Mouse (Mus musculus): Measurements from ENCODE around the gene Slc5a5. TPM values are rescaled to one million over a fixed set of nuclear protein-coding genes. Genes with fewer than 3 reads are reported as not detected.

The Slc5a5 gene
- total RNA-seq, 2 experiments from 2014 or later, result 0.09 TPM; not detected in 1

- DNase-seq, result no peak
These were observed 38.7 kb downstream of the Slc5a5 start for GRCm38 (mm10) chr8:70853863-70854262.

- DNase-seq, result no peak
These were observed 39.8 kb downstream of the Slc5a5 start for GRCm38 (mm10) chr8:70852595-70853231.

GRCm38 (mm10) chr8:70851837-70852236, 40.7 kb downstream of the Slc5a5 start:
- DNase-seq, result no peak

GRCm38 (mm10) chr8:70850947-70851346, 41.6 kb downstream of the Slc5a5 start:
- DNase-seq, result no peak

- DNase-seq, result no peak
These were observed 42.3 kb downstream of the Slc5a5 start for GRCm38 (mm10) chr8:70850132-70850845.

- DNase-seq, result no peak
These were observed 43.1 kb downstream of the Slc5a5 start for GRCm38 (mm10) chr8:70849333-70849990.

GRCm38 (mm10) chr8:70846371-70847154, 46.0 kb downstream of the Slc5a5 start:
- no peak for DNase-seq

GRCm38 (mm10) chr8:70845108-70845507, 47.4 kb downstream of the Slc5a5 start:
- DNase-seq, result no peak

GRCm38 (mm10) chr8:70844523-70844922, 48.0 kb downstream of the Slc5a5 start:
- DNase-seq, result peak; percentile 97

GRCm38 (mm10) chr8:70843941-70844340, 48.6 kb downstream of the Slc5a5 start:
- DNase-seq, result no peak

- DNase-seq, result no peak
These were observed 49.3 kb downstream of the Slc5a5 start for GRCm38 (mm10) chr8:70843214-70843773.

- no peak for DNase-seq
These were observed 50.1 kb downstream of the Slc5a5 start for GRCm38 (mm10) chr8:70842484-70842883.

GRCm38 (mm10) chr8:70841147-70842072, 51.1 kb downstream of the Slc5a5 start:
- DNase-seq, result peak; percentile 93

GRCm38 (mm10) chr8:70840590-70840989, 52.0 kb downstream of the Slc5a5 start:
- DNase-seq, result no peak

GRCm38 (mm10) chr8:70839408-70840351, 52.9 kb downstream of the Slc5a5 start, which contains the start of gene Arrdc2:
Gene Arrdc2 (minus strand): TSS chr8:70839720.
- peak; percentile 93 for DNase-seq

- DNase-seq, result no peak
These were observed 53.7 kb downstream of the Slc5a5 start for GRCm38 (mm10) chr8:70838654-70839407.

- no peak for DNase-seq
These were observed 55.9 kb downstream of the Slc5a5 start for GRCm38 (mm10) chr8:70836666-70837065.

GRCm38 (mm10) chr8:70834071-70834470, 58.5 kb downstream of the Slc5a5 start:
- DNase-seq, result no peak

- DNase-seq, result peak; percentile 87
These were observed 59.0 kb downstream of the Slc5a5 start for GRCm38 (mm10) chr8:70833520-70833919.

All from gastrocnemius, postnatal 10 days (tissue).